Mouse (Mus musculus): ENCODE results near the gene Phf7.

Phf7 gene

DNA sequence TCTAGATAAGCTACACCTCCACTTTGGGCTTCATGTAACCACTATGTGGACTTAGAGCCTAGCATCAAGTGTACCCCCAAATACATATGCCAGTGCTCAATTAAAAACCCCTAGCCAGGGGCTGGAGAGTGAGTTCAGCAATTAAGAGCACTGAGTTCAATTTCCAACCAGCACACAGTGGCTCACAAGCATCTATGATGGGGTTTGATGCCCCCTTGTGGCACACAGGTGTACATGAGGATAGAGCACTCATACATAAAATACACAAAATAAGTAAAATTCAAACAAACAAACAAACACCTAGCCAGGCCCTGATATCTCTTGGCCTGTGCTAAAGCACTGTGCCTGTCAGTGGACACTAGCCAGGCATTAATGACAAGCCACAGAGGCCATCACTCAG, 55.1 kb downstream of the Phf7 start:
- DNase-seq: peak; percentile 55

DNA sequence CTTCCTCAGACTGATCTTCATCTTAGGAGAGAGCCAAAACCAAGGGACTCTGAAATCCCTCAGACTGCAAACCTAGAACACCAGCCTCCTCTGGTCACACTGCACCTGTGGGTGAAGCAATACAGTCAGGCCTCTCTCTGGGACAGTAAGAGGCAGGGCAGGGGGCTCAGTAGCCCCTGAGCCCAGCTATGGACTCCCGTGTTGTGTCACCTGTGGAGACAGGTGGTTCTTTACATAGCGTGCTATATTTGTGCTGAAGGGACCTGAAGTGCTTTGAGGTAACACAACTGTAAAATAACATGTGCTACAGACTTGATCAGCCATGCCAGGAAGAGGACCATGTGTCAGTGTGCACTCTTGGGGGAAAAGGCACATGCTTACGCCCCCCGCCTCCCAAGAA, 55.6 kb downstream of the Phf7 start:
- DNase-seq: no peak

DNA sequence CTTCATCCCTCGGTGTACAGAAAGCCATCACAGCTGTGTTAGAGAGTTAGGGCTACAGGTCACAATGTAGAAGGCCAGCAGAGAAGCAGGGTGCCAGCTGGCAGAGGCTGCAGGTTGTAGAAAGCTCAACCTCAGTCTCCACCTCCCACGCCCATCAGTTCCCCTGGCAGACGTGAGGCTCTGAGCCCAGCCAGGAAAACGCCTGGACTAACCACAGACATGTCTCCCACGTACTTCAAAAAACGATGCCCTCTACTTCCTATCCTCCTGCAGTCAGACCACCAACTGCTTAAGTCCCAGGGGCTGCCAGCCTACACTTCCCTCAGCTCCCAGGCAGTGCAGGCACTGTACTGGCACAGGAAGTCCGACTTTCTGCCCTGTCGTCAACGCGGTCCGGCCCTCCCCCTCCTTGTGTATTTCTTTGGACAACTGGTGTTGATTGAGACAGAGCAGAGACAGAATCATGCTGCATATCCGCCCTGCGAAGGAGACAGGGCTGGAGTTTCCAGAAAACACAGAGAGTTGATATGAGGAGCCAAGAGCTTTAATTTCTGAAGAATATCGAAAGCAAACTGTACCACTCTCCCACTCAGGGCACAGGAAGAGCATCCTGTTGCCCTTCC, 56.1 kb downstream of the Phf7 start:
- peak; percentile 80 for DNase-seq

DNA sequence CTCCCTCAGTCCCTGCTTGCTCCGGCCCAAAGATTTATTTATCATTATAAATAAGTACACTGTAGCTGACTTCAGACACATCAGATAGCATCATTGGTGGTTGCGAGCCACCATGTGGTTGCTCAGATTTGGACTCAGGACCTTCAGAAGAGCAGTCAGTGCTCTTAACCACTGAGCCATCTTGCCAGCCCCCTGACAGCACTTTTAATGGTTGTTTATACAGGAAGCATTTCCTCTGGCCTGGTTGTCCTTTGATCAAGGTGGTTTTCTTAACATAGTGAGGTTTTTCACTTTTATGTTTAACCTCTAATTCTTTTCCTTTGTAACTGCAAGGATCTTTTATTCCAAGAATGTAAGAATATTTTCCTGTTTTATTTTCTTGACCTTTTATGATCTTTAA, 56.7 kb downstream of the Phf7 start:
- DNase-seq: no peak

DNA sequence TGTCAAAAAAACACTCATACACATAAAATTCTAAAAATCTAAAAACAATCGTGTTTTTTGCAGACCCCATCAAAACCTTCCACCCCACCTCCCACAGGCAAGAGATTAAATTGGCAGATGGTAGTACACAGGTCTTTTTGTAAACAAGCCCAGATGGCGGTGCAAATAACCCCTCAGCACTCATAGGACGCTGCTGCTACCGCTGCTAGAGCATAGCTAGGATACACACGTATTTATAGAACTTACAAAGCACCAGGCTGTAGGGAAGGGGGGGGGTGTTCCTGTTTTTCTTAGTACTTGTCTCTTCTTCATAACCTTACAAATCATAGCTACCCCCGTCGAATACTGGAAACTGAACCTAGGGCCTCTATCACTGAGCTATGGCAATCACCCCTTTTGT, 57.3 kb downstream of the Phf7 start:
- DNase-seq: no peak

DNA sequence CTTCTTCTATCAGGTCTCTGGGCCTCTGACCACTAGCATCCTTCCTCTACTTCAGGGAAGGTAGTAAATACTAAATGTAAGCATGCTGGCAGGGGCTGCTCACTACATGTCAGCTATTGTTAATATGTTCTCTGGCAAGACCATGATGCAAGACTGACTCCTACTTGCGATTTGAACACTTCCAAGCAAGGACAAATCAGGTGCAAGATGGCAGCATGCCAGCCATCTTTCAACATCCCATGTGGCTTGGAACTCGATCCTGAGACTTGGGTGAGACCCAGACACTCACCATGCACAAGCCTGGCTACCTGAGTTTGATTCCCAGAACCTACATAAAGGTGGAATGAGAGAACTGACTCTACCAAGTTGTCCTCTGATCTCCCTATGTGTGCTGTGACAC, 59.2 kb downstream of the Phf7 start:
- DNase-seq: peak; percentile 50

DNA sequence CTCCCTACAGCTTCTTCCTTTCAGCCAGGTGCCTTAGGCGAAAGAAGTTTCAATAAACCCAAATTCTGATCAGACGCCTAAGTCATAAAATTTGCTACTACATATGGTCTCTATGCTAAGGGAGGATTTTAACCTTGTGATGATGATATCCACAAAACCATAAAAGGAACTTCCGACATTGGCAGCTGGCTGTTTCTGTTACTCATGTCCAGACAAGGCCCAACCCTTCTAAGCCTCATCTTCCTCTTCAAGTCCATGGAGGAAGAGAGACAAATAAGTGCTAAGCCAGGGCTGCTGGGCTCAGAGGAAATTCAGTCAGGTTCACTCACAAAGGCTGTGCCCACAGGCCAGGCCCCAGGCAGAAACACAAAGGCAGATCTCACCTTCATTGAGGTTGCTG, 61.8 kb downstream of the Phf7 start:
- DNase-seq: no peak

DNA sequence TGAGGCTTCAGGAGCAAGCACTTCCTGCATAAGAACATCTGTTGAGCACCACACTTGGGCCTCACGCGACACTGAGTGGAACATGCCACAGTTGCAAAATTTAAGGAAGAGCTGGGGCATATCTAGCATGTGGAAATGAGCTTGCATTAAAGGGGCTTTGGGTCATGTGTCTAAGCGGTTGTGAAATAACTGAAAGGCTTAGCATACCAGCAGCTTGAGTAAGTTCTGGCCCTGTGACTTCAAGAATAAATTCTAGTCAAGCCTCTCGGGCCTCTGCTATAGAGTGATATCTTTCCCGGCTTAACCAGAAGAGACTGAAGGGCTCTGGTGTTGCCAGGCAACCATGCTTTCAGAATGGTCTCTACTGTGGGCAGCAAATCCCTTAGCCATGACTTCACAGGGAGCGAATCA, 62.3 kb downstream of the Phf7 start:
- peak; percentile 41 for DNase-seq

Measured in lung, postnatal 14 days (tissue).